Mouse (Mus musculus) megakaryocyte, embryonic 14.5 days (primary cell): ENCODE measurements around the gene Fgb.

Experiments
- FLI1 ChIP-seq: IDR thresholded peaks from 2 replicates; pipeline ENCODE4 v1.6.1; 2012; ENCODE audit warnings: low read length, inconsistent platforms, mixed read lengths
- GATA1 ChIP-seq: IDR thresholded peaks from 3 replicates; pipeline ENCODE4 v1.6.1; 2012; ENCODE audit warnings: mixed read lengths, low read length, inconsistent platforms, borderline replicate concordance

- TF ChIP-seq GATA1 (no peak), FLI1 (no peak)
Measured at GRCm38 (mm10) chr3:83080567-83081055, 30.9 kb upstream of the Fgb start.
